ENCODE assay signal across 8 mouse cellular contexts in genomic region chr3:129634260-129634901, GRCm38 (mm10).
DNase-seq lines count a peak whose midpoint lies in the region; ATAC-seq and TF ChIP-seq lines count a peak whose summit lies in the region.

No protein-coding gene starts in this region.

- no peaks in the 10 kb centered on the region for H3K27me3 ChIP-seq in hindbrain, postnatal 0 days (ENCODE audit: insufficient read depth, low read length)
- H3K27me3 ChIP-seq in lung, embryonic 14.5 days (ENCODE audit: insufficient read depth, low read length) = no peaks in the 10 kb centered on the region
- no peaks in the 10 kb centered on the region for H3K27me3 ChIP-seq in stomach, embryonic 16.5 days (ENCODE audit: control insufficient read depth, insufficient read depth, low read length)

- H3K4me1 ChIP-seq in hindbrain, postnatal 0 days (ENCODE audit: insufficient read depth, low read length) = no peaks in the 10 kb centered on the region
- 0 out of 2 replicates have a peak, but pooled peaks cover 4% of the 10 kb centered on the region for H3K4me1 ChIP-seq in lung, embryonic 14.5 days (ENCODE audit: insufficient read depth)
- H3K4me1 ChIP-seq in stomach, embryonic 16.5 days (ENCODE audit: control insufficient read depth, insufficient read depth, low read length) = no peaks in the 10 kb centered on the region

- no peak overlapping the region for H3K4me3 ChIP-seq in hindbrain, postnatal 0 days (ENCODE audit: low read length)
- H3K4me3 ChIP-seq in lung, embryonic 14.5 days (ENCODE audit: low read depth, low read length) = no peak overlapping the region
- H3K4me3 ChIP-seq in stomach, embryonic 16.5 days (replicated peaks; ENCODE audit: low read length) = no peak overlapping the region

- peak; percentile 68 for TF ChIP-seq CTCF in hindbrain, postnatal 0 days (IDR thresholded peaks at IDR 0.05; ENCODE audit: low read depth)
- TF ChIP-seq CTCF in lung, embryonic 14.5 days (IDR thresholded peaks at IDR 0.05; ENCODE audit: low read depth) = peak; percentile 64

- no peak overlapping the region for H3K4me2 ChIP-seq in hindbrain, postnatal 0 days (ENCODE audit: low read depth, low read length)
- no peak overlapping the region for H3K4me2 ChIP-seq in lung, embryonic 14.5 days
- no peak overlapping the region for H3K4me2 ChIP-seq in stomach, embryonic 16.5 days (ENCODE audit: low read depth, low read length)

- peaks cover 16% of the 10 kb centered on the region; the same call in 1 of the 2 replicates for H3K36me3 ChIP-seq in hindbrain, postnatal 0 days (ENCODE audit: insufficient read depth, low read length)
- no peaks in the 10 kb centered on the region; the same call in 1 of the 2 replicates for H3K36me3 ChIP-seq in lung, embryonic 14.5 days (ENCODE audit: insufficient read depth)
- H3K36me3 ChIP-seq in stomach, embryonic 16.5 days (ENCODE audit: control insufficient read depth, insufficient read depth, low read length) = no peaks in the 10 kb centered on the region

- H3K27ac ChIP-seq in hindbrain, postnatal 0 days = no peak overlapping the region
- H3K27ac ChIP-seq in lung, embryonic 14.5 days (ENCODE audit: low read depth) = no peak overlapping the region
- no peak overlapping the region for H3K27ac ChIP-seq in stomach, embryonic 16.5 days (ENCODE audit: low read length)

- no peak overlapping the region for H3K9ac ChIP-seq in hindbrain, postnatal 0 days (replicated peaks; ENCODE audit: low read length)
- H3K9ac ChIP-seq in lung, embryonic 14.5 days = no peak overlapping the region
- H3K9ac ChIP-seq in stomach, embryonic 16.5 days (ENCODE audit: low read length) = no peak overlapping the region

- no peaks in the 10 kb centered on the region for H3K9me3 ChIP-seq in hindbrain, postnatal 0 days (ENCODE audit: low read length)
- H3K9me3 ChIP-seq in lung, embryonic 14.5 days (ENCODE audit: low read depth, low read length) = no peaks in the 10 kb centered on the region
- no peaks in the 10 kb centered on the region for H3K9me3 ChIP-seq in stomach, embryonic 16.5 days (replicated peaks; ENCODE audit: control insufficient read depth, low read length)

- DNase-seq in heart, adult 18-20 months = peak; percentile 23 to 38
- no peak for DNase-seq in heart, adult 11 months
- peak; percentile 40 for DNase-seq in 3T3-L1 (ENCODE audit: low read depth, low spot score)
- DNase-seq in T-cell, adult 2 months (ENCODE audit: low spot score) = peak; percentile 15
- peak; percentile 79 for DNase-seq in hindbrain, postnatal 0 days (ENCODE audit: low spot score)
- DNase-seq in lung, embryonic 14.5 days = peak; percentile 76
- no peak for DNase-seq in yolk sac, embryonic 10.5 days (ENCODE audit: low spot score)

- WGBS in hindbrain, postnatal 0 days = 71% methylated on average over 11 of the region's 11 CpGs
- WGBS in lung, embryonic 14.5 days = 79% methylated on average over 11 of the region's 11 CpGs
- 78% methylated on average over 11 of the region's 11 CpGs for WGBS in stomach, embryonic 16.5 days

- peak; percentile 86 for ATAC-seq in hindbrain, postnatal 0 days
- 0 out of 2 replicates have a peak, but pooled peaks have one; percentile 48 for ATAC-seq in lung, embryonic 14.5 days (ENCODE audit: insufficient read depth)
- ATAC-seq in stomach, embryonic 16.5 days (ENCODE audit: insufficient read depth, low FRiP score) = peak; percentile 64; the same call in 1 of the 2 replicates

Comparison
In these comparisons a context has a peak if more than half of its experiments do, and no peak if none do; other contexts are left out.
1. DNase-seq: peak in heart, adult 18-20 months (2 of 2), 3T3-L1 (single experiment), T-cell, adult 2 months (single experiment), hindbrain, postnatal 0 days (single experiment) and lung, embryonic 14.5 days (single experiment); none in heart, adult 11 months (single experiment) and yolk sac, embryonic 10.5 days (single experiment).
2. Peak in every context shown above with its lines, with median percentiles within 50 percentile points of each other: ATAC-seq.